Mouse (Mus musculus) left cerebral cortex, postnatal 14 days (tissue): ENCODE results near the gene Timm17a. TPM values are rescaled to one million over a fixed set of nuclear protein-coding genes. Genes with fewer than 3 reads are reported as not detected.

ENCODE experiments used
- total RNA-seq, 2 experiments: library from RNA; stranded (reverse); gene quantifications; 2 replicates each; pipeline ENCODE4 v1.2.3; 2021

Gene Timm17a
- total RNA-seq, 2 experiments from 2014 or later: 187 to 189 TPM

Other genes with a start within 250 kb of the Timm17a start
- 1 to 10 TPM; 2.7 TPM for gene Lgr6, start 208.5 kb downstream of the Timm17a start, total RNA-seq
- gene Ptpn7, start 181.1 kb downstream of the Timm17a start, total RNA-seq: under 1 TPM in 1 of 2 experiments, not detected in 1; 0.19 TPM
- gene Arl8a, start 167.0 kb downstream of the Timm17a start, total RNA-seq: 100 to 1,000 TPM; 329 to 359 TPM
- gene Gpr37l1, start 146.1 kb downstream of the Timm17a start, total RNA-seq: 100 to 1,000 TPM; 148 to 163 TPM
- not detected for gene Elf3, start 55.2 kb downstream of the Timm17a start, total RNA-seq
- 10 to 100 TPM; 53.2 to 54.1 TPM for gene Rnpep, start 29.7 kb downstream of the Timm17a start, total RNA-seq
- gene Lmod1, start 11.0 kb upstream of the Timm17a start, total RNA-seq: under 1 TPM; 0.34 to 0.72 TPM
- gene Shisa4, start 61.5 kb upstream of the Timm17a start, total RNA-seq: 100 to 1,000 TPM; 159 to 165 TPM
- 100 to 1,000 TPM; 157 to 162 TPM for gene Ipo9, start 116.7 kb upstream of the Timm17a start, total RNA-seq